In the genomic region with DNA sequence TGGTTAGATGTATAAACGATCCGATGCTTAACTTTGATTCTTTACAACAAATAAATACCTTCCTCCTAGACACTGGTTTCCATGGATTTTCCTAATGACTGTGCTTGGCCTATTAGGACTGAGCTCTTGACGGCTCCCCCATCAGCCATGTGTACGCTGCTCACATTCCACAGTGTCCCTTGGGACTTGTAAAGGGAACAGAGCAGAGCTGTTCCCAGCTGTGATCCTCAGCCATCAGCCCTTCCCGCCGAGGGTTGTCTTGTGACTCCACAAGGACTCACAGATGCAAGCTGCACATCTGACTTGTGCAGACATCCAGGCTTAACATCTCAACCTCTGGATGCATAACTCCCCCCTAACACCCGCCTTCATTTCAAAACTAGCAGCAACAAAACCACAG, we compare ENCODE assay signal across 7 mouse cellular contexts.
DNase-seq lines count a peak whose midpoint lies in the region; ATAC-seq lines count a peak whose summit lies in the region.

No protein-coding gene starts in this region.

- 24% methylated on average over 7 of the region's 7 CpGs for WGBS in forebrain, embryonic 12.5 days
- WGBS in intestine, embryonic 15.5 days: 26% methylated on average over 7 of the region's 7 CpGs
- 19% methylated on average over 7 of the region's 7 CpGs for WGBS in midbrain, embryonic 13.5 days

- no peak overlapping the region for H3K9ac ChIP-seq in forebrain, embryonic 12.5 days
- H3K9ac ChIP-seq in intestine, embryonic 15.5 days: no peak overlapping the region
- no peak overlapping the region; the same call in 1 of the 2 replicates for H3K9ac ChIP-seq in midbrain, embryonic 13.5 days (replicated peaks)

- no peaks in the 10 kb centered on the region for H3K27me3 ChIP-seq in forebrain, embryonic 12.5 days
- no peaks in the 10 kb centered on the region for H3K27me3 ChIP-seq in intestine, embryonic 15.5 days (replicated peaks)
- no peaks in the 10 kb centered on the region for H3K27me3 ChIP-seq in midbrain, embryonic 13.5 days

- no peaks in the 10 kb centered on the region for H3K36me3 ChIP-seq in forebrain, embryonic 12.5 days (replicated peaks)
- H3K36me3 ChIP-seq in intestine, embryonic 15.5 days: no peaks in the 10 kb centered on the region
- no peaks in the 10 kb centered on the region for H3K36me3 ChIP-seq in midbrain, embryonic 13.5 days

- peaks cover 58% of the 10 kb centered on the region for H3K4me1 ChIP-seq in forebrain, embryonic 12.5 days
- H3K4me1 ChIP-seq in intestine, embryonic 15.5 days (replicated peaks): peaks cover 22% of the 10 kb centered on the region
- peaks cover 83% of the 10 kb centered on the region for H3K4me1 ChIP-seq in midbrain, embryonic 13.5 days (replicated peaks)

- DNase-seq in embryo, embryonic 10.5 days (ENCODE audit: low spot score): peak; percentile 84
- no peak for DNase-seq in thymus, postnatal 4 days
- no peak for DNase-seq in frontal cortex, postnatal 10 days (ENCODE audit: low spot score in 2 of 2)
- DNase-seq in layer of hippocampus, postnatal 10 days (ENCODE audit: low spot score in 2 of 2): no peak

- no peak overlapping the region for H3K4me2 ChIP-seq in forebrain, embryonic 12.5 days
- H3K4me2 ChIP-seq in intestine, embryonic 15.5 days (replicated peaks): no peak overlapping the region
- H3K4me2 ChIP-seq in midbrain, embryonic 13.5 days (replicated peaks): no peak overlapping the region

- peak; percentile 82 for ATAC-seq in forebrain, embryonic 12.5 days (ENCODE audit: low FRiP score)
- peak; percentile 81 for ATAC-seq in intestine, embryonic 15.5 days
- peak; percentile 77 for ATAC-seq in midbrain, embryonic 13.5 days

- no peak overlapping the region for H3K4me3 ChIP-seq in forebrain, embryonic 12.5 days (replicated peaks)
- H3K4me3 ChIP-seq in intestine, embryonic 15.5 days (replicated peaks): no peak overlapping the region
- no peak overlapping the region for H3K4me3 ChIP-seq in midbrain, embryonic 13.5 days (replicated peaks)

- peak overlapping the region; percentile 54; the same call in 1 of the 2 replicates for H3K27ac ChIP-seq in forebrain, embryonic 12.5 days
- 0 out of 2 replicates have a peak overlapping the region, but pooled peaks have one; percentile 24 for H3K27ac ChIP-seq in intestine, embryonic 15.5 days
- H3K27ac ChIP-seq in midbrain, embryonic 13.5 days: peak overlapping the region; percentile 66

- H3K9me3 ChIP-seq in forebrain, embryonic 12.5 days: no peaks in the 10 kb centered on the region
- no peaks in the 10 kb centered on the region for H3K9me3 ChIP-seq in intestine, embryonic 15.5 days
- H3K9me3 ChIP-seq in midbrain, embryonic 13.5 days: no peaks in the 10 kb centered on the region
